Mouse (Mus musculus) G1E (cell line): Measurements from ENCODE around the gene Alg3. TPM values are rescaled to one million over a fixed set of nuclear protein-coding genes. Genes with fewer than 3 reads are reported as not detected.

Experiments used
- ATAC-seq: 2 replicates; pipeline ENCODE4 v1.8.0; 2016; ENCODE audit warnings: mild to moderate bottlenecking; ENCODE audit not compliant: insufficient number of reproducible peaks, poor library complexity, low FRiP score, severe bottlenecking; ENCODE audit errors: extremely low read depth
- DNase-seq: peaks from one replicate; pipeline ENCODE4 v3.0.0; 2012; ENCODE audit warnings: low spot score
- H3K27me3 ChIP-seq: 2 replicates; pipeline ENCODE4 v1.6.1; 2012; ENCODE audit warnings: mild to moderate bottlenecking, low read length, inconsistent platforms; ENCODE audit not compliant: insufficient read depth
- H3K36me3 ChIP-seq: replicated peaks from 2 replicates; pipeline ENCODE3; 2012; ENCODE audit warnings: mild to moderate bottlenecking, inconsistent platforms
- H3K4me1 ChIP-seq: 2 replicates; pipeline ENCODE4 v1.6.1; 2012; ENCODE audit warnings: low read depth, low read length, inconsistent platforms, mixed read lengths; ENCODE audit not compliant: insufficient read depth
- H3K4me3 ChIP-seq: 2 replicates; pipeline ENCODE4 v1.5.1; 2012; ENCODE audit warnings: low read depth, mild to moderate bottlenecking, inconsistent platforms, low read length, moderate library complexity, mixed read lengths
- H3K9me3 ChIP-seq: replicated peaks from 2 replicates; pipeline ENCODE4 v1.6.1; 2012; ENCODE audit warnings: inconsistent platforms
- CTCF ChIP-seq: IDR thresholded peaks from 2 replicates; pipeline ENCODE4 v1.5.1; 2012; ENCODE audit warnings: low read depth, low read length, inconsistent platforms, mixed read lengths
- GATA1 ChIP-seq: IDR thresholded peaks from 2 replicates; pipeline ENCODE4 v1.6.1; 2012; ENCODE audit warnings: borderline replicate concordance, low read length, inconsistent platforms, mixed read lengths
- GATA2 ChIP-seq: IDR thresholded peaks from 2 replicates; pipeline ENCODE4 v1.6.1; 2012; ENCODE audit warnings: low read depth, low read length, inconsistent platforms, borderline replicate concordance
- POLR2AphosphoS5 ChIP-seq: IDR thresholded peaks from 2 replicates; pipeline ENCODE4 v1.6.1; 2012; ENCODE audit warnings: low read depth, low read length, inconsistent platforms; ENCODE audit not compliant: insufficient replicate concordance
- TAL1 ChIP-seq: conservative IDR thresholded peaks from 2 replicates; pipeline ENCODE4 v1.6.1; 2012; ENCODE audit warnings: low read depth, low read length, inconsistent platforms, mixed read lengths
- polyA plus RNA-seq: library from polyadenylated mRNA; stranded (reverse); fragments of >175 nt; gene quantifications from 2 replicates; pipeline ENCODE4 v1.2.3, GENCODE M21; 2012
- total RNA-seq, 2 experiments: library from RNA; stranded (forward) in 1 of 2; stranded (reverse) in 1 of 2; fragments of 200-1000 nt in 1 of 2; fragments of >200 nt in 1 of 2; fragmentation: Nextera tagmentation in 1 of 2; gene quantifications; 2 replicates each; pipeline ENCODE4 v1.2.3; 2014 to 2017

The Alg3 gene
- total and polyA plus RNA-seq, 3 experiments, result 9.9 to 36.3 (median 12.8) TPM

GRCm38 (mm10) chr16:20642161-20642560 lies 30.6 kb upstream of the Alg3 start:
- Histone ChIP-seq H3K27me3 (peaks cover 32% of the 10 kb centered on the region), H3K36me3 (no peaks in the 10 kb centered on the region), H3K9me3 (no peaks in the 10 kb centered on the region), H3K4me1 (peaks cover 35% of the 10 kb centered on the region), H3K4me3 (no peak overlapping the region)
- ATAC-seq (no peak; the same call in 1 of the 2 replicates), DNase-seq (peak; percentile 51)
- TF ChIP-seq CTCF, result no peak
- no peak for TF ChIP-seq GATA2
- no peak for TF ChIP-seq GATA1
- no peak for TF ChIP-seq TAL1
- no peak for TF ChIP-seq POLR2AphosphoS5

GRCm38 (mm10) chr16:20638367-20638766 lies 26.8 kb upstream of the Alg3 start:
- Histone ChIP-seq H3K36me3 (no peaks in the 10 kb centered on the region), H3K27me3 (peaks cover 50% of the 10 kb centered on the region), H3K9me3 (no peaks in the 10 kb centered on the region), H3K4me1 (peaks cover 7% of the 10 kb centered on the region), H3K4me3 (no peak overlapping the region)
- ATAC-seq (no peak), DNase-seq (no peak)
- TF ChIP-seq CTCF (no peak), GATA2 (no peak), GATA1 (no peak), POLR2AphosphoS5 (no peak), TAL1 (no peak)

GRCm38 (mm10) chr16:20637410-20637809 lies 25.9 kb upstream of the Alg3 start:
- peaks cover 53% of the 10 kb centered on the region for H3K27me3 ChIP-seq

GRCm38 (mm10) chr16:20629731-20630634 lies 18.4 kb upstream of the Alg3 start, which contains the start of gene Ece2:
Gene Ece2, plus strand, starts transcription at chr16:20629828.
- Histone ChIP-seq H3K4me3 (no peak within 1 kb of the TSS; the same call in 1 of the 2 replicates), H3K9me3 (peaks cover 4% of the 10 kb centered on the region; the same call in 1 of the 2 replicates), H3K4me1 (peaks cover 3% of the 10 kb centered on the region), H3K36me3 (no peaks in the 10 kb centered on the region), H3K27me3 (peaks cover 60% of the 10 kb centered on the region)
- ATAC-seq (no peak), DNase-seq (no peak)
- TF ChIP-seq GATA2 (no peak), TAL1 (no peak), CTCF (no peak), GATA1 (no peak), POLR2AphosphoS5 (no peak)

More at GRCm38 (mm10) chr16:20637410-20637809, 25.9 kb upstream of the Alg3 start:
- H3K4me1 ChIP-seq, result peaks cover 5% of the 10 kb centered on the region
- no peak overlapping the region for H3K4me3 ChIP-seq
- DNase-seq (no peak), ATAC-seq (no peak)
- no peaks in the 10 kb centered on the region for H3K9me3 ChIP-seq
- TF ChIP-seq TAL1 (no peak), POLR2AphosphoS5 (no peak), GATA1 (no peak), CTCF (no peak), GATA2 (no peak)
- H3K36me3 ChIP-seq, result no peaks in the 10 kb centered on the region

GRCm38 (mm10) chr16:20628871-20629391 lies 17.4 kb upstream of the Alg3 start:
- no peak overlapping the region for H3K4me3 ChIP-seq

GRCm38 (mm10) chr16:20623211-20623610 lies 11.7 kb upstream of the Alg3 start:
- no peak for ATAC-seq
- DNase-seq, result no peak
- H3K27me3 ChIP-seq, result peaks cover 57% of the 10 kb centered on the region
- TF ChIP-seq GATA2, result no peak
- no peak for TF ChIP-seq CTCF
- TF ChIP-seq POLR2AphosphoS5, result no peak
- no peak for TF ChIP-seq TAL1
- TF ChIP-seq GATA1, result no peak
- no peak overlapping the region for H3K4me3 ChIP-seq
- peaks cover 32% of the 10 kb centered on the region for H3K4me1 ChIP-seq
- no peaks in the 10 kb centered on the region for H3K9me3 ChIP-seq
- H3K36me3 ChIP-seq, result peaks cover 14% of the 10 kb centered on the region

More at GRCm38 (mm10) chr16:20628871-20629391, 17.4 kb upstream of the Alg3 start:
- H3K36me3 ChIP-seq, result no peaks in the 10 kb centered on the region
- H3K27me3 ChIP-seq, result peaks cover 57% of the 10 kb centered on the region
- peaks cover 4% of the 10 kb centered on the region; the same call in 1 of the 2 replicates for H3K9me3 ChIP-seq
- no peak for ATAC-seq
- no peak for DNase-seq
- TF ChIP-seq POLR2AphosphoS5 (no peak), TAL1 (no peak), GATA1 (no peak), CTCF (no peak), GATA2 (no peak)
- H3K4me1 ChIP-seq, result peaks cover 3% of the 10 kb centered on the region; the same call in 1 of the 2 replicates
